Mouse (Mus musculus) embryonic fibroblast, embryonic 13.5 days (primary cell): ENCODE results near the gene Tyw3.

Experiments
- CTCF ChIP-seq: IDR thresholded peaks from 2 replicates; pipeline ENCODE4 v1.5.1; 2011; ENCODE audit warnings: mild to moderate bottlenecking, control low read depth, low read length, moderate library complexity, borderline replicate concordance; ENCODE audit not compliant: insufficient read depth
- POLR2A ChIP-seq: IDR thresholded peaks from 2 replicates; pipeline ENCODE4 v1.6.1; 2011; ENCODE audit warnings: low read depth, mild to moderate bottlenecking, control low read depth, low read length, moderate library complexity

DNA sequence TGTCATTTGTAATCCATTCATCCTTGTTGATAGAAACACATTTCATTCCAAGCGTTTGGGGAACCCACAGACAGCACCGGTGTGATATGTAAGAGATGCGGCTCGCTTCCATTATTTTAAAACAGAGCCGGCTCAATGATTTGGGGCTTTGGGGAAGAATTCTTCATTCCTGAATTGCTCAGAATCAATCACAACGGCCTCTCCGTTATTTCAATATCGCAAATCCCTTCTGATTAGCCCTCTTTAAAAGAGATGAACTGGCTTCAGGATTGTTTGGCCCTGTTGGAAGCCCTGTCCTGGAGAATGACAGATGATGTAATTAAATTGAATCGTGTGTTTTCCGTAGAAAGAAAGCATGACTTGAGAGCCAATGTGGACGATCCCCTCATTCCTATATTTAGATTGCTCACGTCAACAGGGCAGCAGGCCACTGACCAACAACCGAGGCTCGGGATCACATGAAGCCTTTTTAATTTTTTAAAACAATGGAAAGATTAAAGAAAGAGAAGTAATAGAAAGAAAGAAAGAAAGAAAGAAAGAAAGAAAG is 26.8 kb downstream of the Tyw3 start:
- TF ChIP-seq CTCF: no peak
- TF ChIP-seq POLR2A: no peak
